Mouse (Mus musculus) midbrain, embryonic 11.5 days (tissue): ENCODE results near the gene Olfr957. TPM values are rescaled to one million over a fixed set of nuclear protein-coding genes. Genes with fewer than 3 reads are reported as not detected.

ENCODE experiments used
- ATAC-seq: fragments of 200-750 bp; cut with Nextera tagmentation; 2 replicates; pipeline ENCODE4 v1.8.0; 2017; ENCODE audit warnings: moderate TSS enrichment, moderate library complexity; ENCODE audit not compliant: low FRiP score
- DNase-seq: peaks from one replicate; pipeline ENCODE4 v3.0.0; 2015; ENCODE audit warnings: low spot score; ENCODE audit errors: missing footprints
- H3K27ac ChIP-seq: fragments of 300-500 bp; sonication (generic); 2 replicates; pipeline ENCODE4 v1.5.1; 2014; ENCODE audit warnings: low read depth, low read length
- H3K27me3 ChIP-seq: fragments of 300-500 bp; sonication (generic); 2 replicates; pipeline ENCODE4 v1.6.1; 2014; ENCODE audit warnings: mild to moderate bottlenecking, low read length, moderate library complexity, mixed read lengths; ENCODE audit not compliant: control insufficient read depth, insufficient read depth
- H3K36me3 ChIP-seq: fragments of 300-500 bp; sonication (generic); 2 replicates; pipeline ENCODE4 v1.6.1; 2014; ENCODE audit warnings: mild to moderate bottlenecking, low read length, moderate library complexity, mixed read lengths; ENCODE audit not compliant: control insufficient read depth, insufficient read depth
- H3K4me1 ChIP-seq: fragments of 300-500 bp; sonication (generic); 2 replicates; pipeline ENCODE4 v1.6.1; 2014; ENCODE audit warnings: low read length; ENCODE audit not compliant: control insufficient read depth, insufficient read depth
- H3K4me2 ChIP-seq: fragments of 300-500 bp; sonication (generic); 2 replicates; pipeline ENCODE4 v1.6.1; 2014; ENCODE audit warnings: mild to moderate bottlenecking, moderate library complexity
- H3K4me3 ChIP-seq: fragments of 300-500 bp; sonication (generic); 2 replicates; pipeline ENCODE4 v1.5.1; 2014; ENCODE audit warnings: low read depth, low read length
- H3K9ac ChIP-seq: fragments of 300-500 bp; sonication (generic); 2 replicates; pipeline ENCODE4 v1.6.1; 2014; ENCODE audit warnings: low read length
- H3K9me3 ChIP-seq: fragments of 300-500 bp; sonication (generic); 2 replicates; pipeline ENCODE4 v1.6.1; 2016; ENCODE audit warnings: low read length; ENCODE audit not compliant: control insufficient read depth
- WGBS: fragments of 180-500 bp; shearing (Covaris S2); extraction: QIAGEN DNeasy Blood & Tissue Kit; methylation state at CpG from one replicate; pipeline ENCODE4 v1.1.7; 2014; 5-methylcytosine and 5-hydroxymethylcytosine counted together
- polyA plus RNA-seq: library from polyadenylated mRNA; unstranded; fragments of >200 nt; fragmentation: Nextera tagmentation; extraction: Ambion mirVana; gene quantifications from 2 replicates; pipeline ENCODE4 v1.2.1, GENCODE M21; 2014

The Olfr957 gene
- polyA plus RNA-seq, 1 experiment from 2014 or later: not detected

DNA sequence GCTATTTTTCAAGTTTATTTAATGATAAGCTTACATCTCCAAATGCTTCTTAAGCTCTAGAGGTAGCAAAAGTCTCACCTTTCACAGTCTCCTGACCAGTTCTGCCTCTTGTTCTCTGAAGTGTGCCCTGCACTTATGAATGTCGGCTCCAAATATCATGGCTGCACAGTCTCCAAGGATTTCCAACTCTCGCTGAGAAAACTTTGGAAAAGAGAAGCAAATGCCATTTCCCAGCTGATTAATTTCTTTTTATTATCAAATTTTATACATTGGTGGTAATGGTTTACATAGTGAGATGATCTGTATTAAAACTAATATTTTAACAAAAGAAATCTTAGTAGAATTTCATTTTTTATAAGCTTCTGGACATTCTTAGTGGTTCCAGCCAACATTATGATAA is 21.7 kb downstream of the Olfr957 start, which contains the start of gene Olfr44:
TSS of gene Olfr44 (minus strand) at position 101 of the 400 bp plus-strand sequence.
- Histone ChIP-seq H3K9ac (no peak within 1 kb of the TSS), H3K27me3 (no peaks in the 10 kb centered on the region), H3K4me3 (no peak within 1 kb of the TSS), H3K27ac (no peak within 1 kb of the TSS), H3K4me2 (no peak within 1 kb of the TSS), H3K4me1 (no peaks in the 10 kb centered on the region), H3K9me3 (no peaks in the 10 kb centered on the region), H3K36me3 (no peaks in the 10 kb centered on the region)
- DNase-seq (no peak), ATAC-seq (no peak)
- WGBS: 94% methylated on average over 2 of the region's 2 CpGs

- Histone ChIP-seq H3K4me3 (no peak within 1 kb of the TSS), H3K9me3 (no peaks in the 10 kb centered on the region), H3K9ac (no peak within 1 kb of the TSS), H3K27ac (no peak within 1 kb of the TSS), H3K4me1 (no peaks in the 10 kb centered on the region), H3K36me3 (no peaks in the 10 kb centered on the region), H3K27me3 (no peaks in the 10 kb centered on the region), H3K4me2 (no peak within 1 kb of the TSS)
- no peak for ATAC-seq
- WGBS: 60% methylated on average over 1 of the region's 1 CpGs
- no peak for DNase-seq
Measured at GRCm38 (mm10) chr9:39471844-39472243, 43.8 kb downstream of the Olfr957 start, which contains the start of gene Olfr955. TSS of gene Olfr955 (minus strand) at chr9:39471944.

Other genes with a start within 250 kb of the Olfr957 start
- gene Olfr945, start 239.0 kb downstream of the Olfr957 start, polyA plus RNA-seq: not detected in 2 replicates
- not detected in 2 replicates for gene Olfr948, start 189.8 kb downstream of the Olfr957 start, polyA plus RNA-seq
- not detected in 2 replicates for gene Olfr951, start 128.4 kb downstream of the Olfr957 start, polyA plus RNA-seq
- gene Olfr952, start 88.7 kb downstream of the Olfr957 start, polyA plus RNA-seq: not detected in 2 replicates
- gene Olfr954, start 59.1 kb downstream of the Olfr957 start, polyA plus RNA-seq: not detected in 2 replicates
- gene Olfr955, start 43.9 kb downstream of the Olfr957 start, polyA plus RNA-seq: not detected in 2 replicates
- not detected in 2 replicates for gene Olfr44, start 21.8 kb downstream of the Olfr957 start, polyA plus RNA-seq
- gene Olfr958, start 38.2 kb upstream of the Olfr957 start, polyA plus RNA-seq: not detected in 2 replicates
- gene Olfr959, start 59.8 kb upstream of the Olfr957 start, polyA plus RNA-seq: not detected in 2 replicates
- 12.2 and 17.0 TPM in 2 replicates for gene AW551984, start 88.6 kb upstream of the Olfr957 start, polyA plus RNA-seq
- not detected in 2 replicates for gene Olfr148, start 94.8 kb upstream of the Olfr957 start, polyA plus RNA-seq
- not detected in 2 replicates for gene Olfr960, start 105.6 kb upstream of the Olfr957 start, polyA plus RNA-seq
- gene Olfr961, start 129.3 kb upstream of the Olfr957 start, polyA plus RNA-seq: not detected in 2 replicates
- gene Olfr963, start 151.4 kb upstream of the Olfr957 start, polyA plus RNA-seq: not detected in 2 replicates
- gene Olfr149, start 191.3 kb upstream of the Olfr957 start, polyA plus RNA-seq: 0.07 TPM in 1 of 2 replicates, not detected in the other
- gene Olfr965, start 195.5 kb upstream of the Olfr957 start, polyA plus RNA-seq: not detected in 2 replicates
- gene Olfr150, start 215.2 kb upstream of the Olfr957 start, polyA plus RNA-seq: not detected in 2 replicates
- not detected in 2 replicates for gene Olfr967, start 230.4 kb upstream of the Olfr957 start, polyA plus RNA-seq